Mouse (Mus musculus) ES-E14 (cell line): ENCODE results near the gene Arf3. TPM values are rescaled to one million over a fixed set of nuclear protein-coding genes. Genes with fewer than 3 reads are reported as not detected.

ENCODE experiments used
- DNase-seq: peaks from one replicate; pipeline ENCODE4 v3.0.0-alpha.2; 2013; ENCODE audit warnings: low read depth, low spot score
- H3K27ac ChIP-seq: 2 replicates; pipeline ENCODE4 v1.5.1; 2012; ENCODE audit warnings: low read depth, mild to moderate bottlenecking, low read length, moderate library complexity, mixed read lengths; ENCODE audit not compliant: poor library complexity, insufficient read depth, severe bottlenecking
- H3K36me3 ChIP-seq: 2 replicates; pipeline ENCODE4 v1.6.1; 2012; ENCODE audit warnings: mild to moderate bottlenecking, low read length, moderate library complexity, mixed read lengths; ENCODE audit not compliant: control insufficient read depth, poor library complexity, insufficient read depth, severe bottlenecking
- H3K4me1 ChIP-seq, 2 experiments: fragments of 150-350 bp in 1 of 2; sonication (generic) in 1 of 2; 2 replicates each; pipeline ENCODE4 v1.6.1; 2012; ENCODE audit warnings: low read length in 2 of 2, mild to moderate bottlenecking in 1 of 2, mixed read lengths in 1 of 2; ENCODE audit not compliant: control insufficient read depth in 2 of 2, insufficient read depth in 2 of 2, poor library complexity in 1 of 2
- H3K4me3 ChIP-seq, 2 experiments: fragments of 150-350 bp in 1 of 2; sonication (generic) in 1 of 2; 2 replicates each; pipeline ENCODE4 v1.5.1; 2012; ENCODE audit warnings: low read length in 2 of 2, low read depth in 1 of 2, mild to moderate bottlenecking in 1 of 2, mixed read lengths in 1 of 2; ENCODE audit not compliant: insufficient read depth in 1 of 2, poor library complexity in 1 of 2, severe bottlenecking in 1 of 2
- H3K9ac ChIP-seq: 2 replicates; pipeline ENCODE4 v1.6.1; 2012; ENCODE audit warnings: low read depth, mild to moderate bottlenecking, low read length, mixed read lengths; ENCODE audit not compliant: poor library complexity, insufficient read depth, severe bottlenecking
- H3K9me3 ChIP-seq: fragments of 150-350 bp; sonication (generic); 2 replicates; pipeline ENCODE4 v1.6.1; 2012; ENCODE audit warnings: low read depth, mild to moderate bottlenecking, low read length; ENCODE audit not compliant: control insufficient read depth, insufficient read depth
- CHD2 ChIP-seq: IDR thresholded peaks from 2 replicates; pipeline ENCODE4 v1.6.1; 2014; ENCODE audit warnings: mild to moderate bottlenecking, low read depth, low read length, inconsistent platforms
- HCFC1 ChIP-seq: IDR thresholded peaks from 2 replicates; pipeline ENCODE4 v1.6.1; 2012; ENCODE audit warnings: low read length, inconsistent platforms, borderline replicate concordance; ENCODE audit not compliant: insufficient read depth
- MAFK ChIP-seq: IDR thresholded peaks from 2 replicates; pipeline ENCODE4 v1.6.1; 2014; ENCODE audit warnings: mild to moderate bottlenecking, low read depth, low read length, inconsistent platforms; ENCODE audit not compliant: insufficient read depth
- ZC3H11A ChIP-seq: IDR thresholded peaks from 2 replicates; pipeline ENCODE4 v1.6.1; 2012; ENCODE audit warnings: low read depth, mild to moderate bottlenecking, inconsistent platforms, low read length, borderline replicate concordance
- ZNF384 ChIP-seq: IDR thresholded peaks from 2 replicates; pipeline ENCODE4 v1.6.1; 2012; ENCODE audit warnings: low read depth, low read length, inconsistent platforms
- in situ Hi-C, 2 experiments: fragments of 600-800 bp; cut with MboI; formaldehyde crosslinking; loops; one replicate each; pipeline ENCODE4 v1.15.1; 2025; ENCODE audit warnings: low sequenced_read_pairs in 2 of 2, inconsistent platforms in 1 of 2; ENCODE audit not compliant: unreplicated experiment in 2 of 2
- total RNA-seq: library from RNA; depleted of rRNA; stranded (reverse); fragments of 300-350 nt; gene quantifications from 2 replicates; pipeline ENCODE4 v1.2.3, GENCODE M21; 2012

Arf3 gene
- total RNA-seq, 1 experiment: 41.2 TPM

GRCm38 (mm10) chr15:98780573-98780972 lies 17.6 kb upstream of the Arf3 start:
- Histone ChIP-seq H3K9ac (no peak overlapping the region), H3K9me3 (no peaks in the 10 kb centered on the region), H3K4me1 (peaks cover 0 to 13% of the 10 kb centered on the region in 2 experiments; a peak in 1 of 4 replicates), H3K27ac (no peak overlapping the region), H3K4me3 (no peak overlapping the region), H3K36me3 (no peaks in the 10 kb centered on the region)
- in situ Hi-C loops: loop anchor here in 1 of 2 experiments (25.0 kb wide), 1 partner anchor 307 kb away; the partner anchor contains the start of genes C1ql4 and Dnajc22
- TF ChIP-seq CHD2 (no peak), ZNF384 (no peak), MAFK (no peak), ZC3H11A (no peak), HCFC1 (no peak)
- DNase-seq: no peak

- no peak for DNase-seq
- in situ Hi-C loops: loop anchor here in 1 of 2 experiments (25.0 kb wide), 1 partner anchor 307 kb away; the partner anchor contains the start of genes C1ql4 and Dnajc22
- H3K27ac ChIP-seq: no peak overlapping the region
- peaks cover 0 to 13% of the 10 kb centered on the region in 2 experiments; a peak in 1 of 4 replicates for H3K4me1 ChIP-seq
- no peak overlapping the region for H3K9ac ChIP-seq
- TF ChIP-seq ZNF384 (no peak), ZC3H11A (no peak), CHD2 (no peak), HCFC1 (no peak), MAFK (no peak)
- H3K36me3 ChIP-seq: no peaks in the 10 kb centered on the region
- H3K4me3 ChIP-seq: no peak overlapping the region
- H3K9me3 ChIP-seq: no peaks in the 10 kb centered on the region
Observed at GRCm38 (mm10) chr15:98780075-98780474, 17.1 kb upstream of the Arf3 start.

GRCm38 (mm10) chr15:98778806-98779205 lies 15.8 kb upstream of the Arf3 start:
- TF ChIP-seq MAFK (no peak), HCFC1 (no peak), CHD2 (no peak), ZC3H11A (no peak), ZNF384 (no peak)
- no peaks in the 10 kb centered on the region for H3K36me3 ChIP-seq
- H3K4me3 ChIP-seq: no peak overlapping the region
- H3K27ac ChIP-seq: no peak overlapping the region
- DNase-seq: no peak
- H3K9me3 ChIP-seq: no peaks in the 10 kb centered on the region
- peaks cover 0 to 15% of the 10 kb centered on the region in 2 experiments; a peak in 1 of 4 replicates for H3K4me1 ChIP-seq
- in situ Hi-C loops: loop anchor here (5.0 to 25.0 kb wide), 2 partner anchors 308 to 318 kb away; partner anchors contain the start of genes C1ql4 (in 1 of the 2) and Dnajc22 (in 1 of the 2)
- H3K9ac ChIP-seq: no peak overlapping the region

- TF ChIP-seq ZC3H11A: no peak
- no peak for TF ChIP-seq MAFK
- TF ChIP-seq CHD2: no peak
- no peak for TF ChIP-seq ZNF384
- TF ChIP-seq HCFC1: no peak
- no peaks in the 10 kb centered on the region for H3K9me3 ChIP-seq
- H3K4me3 ChIP-seq: peak overlapping the region; percentile 7 to 34; a peak in 1 of 4 replicates
- in situ Hi-C loops: loop anchor here (5.0 to 25.0 kb wide), 2 partner anchors 309 to 319 kb away; partner anchors contain the start of genes C1ql4 (in 1 of the 2) and Dnajc22 (in 1 of the 2)
- no peaks in the 10 kb centered on the region for H3K36me3 ChIP-seq
- H3K27ac ChIP-seq: no peak overlapping the region
- no peak for DNase-seq
- H3K9ac ChIP-seq: no peak overlapping the region
- peaks cover 0 to 15% of the 10 kb centered on the region in 2 experiments; a peak in 1 of 4 replicates for H3K4me1 ChIP-seq
Observed at GRCm38 (mm10) chr15:98778191-98778770, 15.3 kb upstream of the Arf3 start.
